Mouse (Mus musculus) spleen, adult 12 weeks (tissue): ENCODE data around the gene Specc1.

ENCODE experiments used
- DNase-seq: peaks from one replicate; pipeline ENCODE4 v3.0.0; 2022; ENCODE audit warnings: low spot score

Specc1 gene

GRCm38 (mm10) chr11:62015071-62015654 is 58.6 kb downstream of the Specc1 start:
- DNase-seq, result no peak

- DNase-seq, result no peak
Observed at GRCm38 (mm10) chr11:62016985-62017384, 60.4 kb downstream of the Specc1 start.

GRCm38 (mm10) chr11:62018315-62019205 is 62.0 kb downstream of the Specc1 start:
- DNase-seq, result no peak

DNA sequence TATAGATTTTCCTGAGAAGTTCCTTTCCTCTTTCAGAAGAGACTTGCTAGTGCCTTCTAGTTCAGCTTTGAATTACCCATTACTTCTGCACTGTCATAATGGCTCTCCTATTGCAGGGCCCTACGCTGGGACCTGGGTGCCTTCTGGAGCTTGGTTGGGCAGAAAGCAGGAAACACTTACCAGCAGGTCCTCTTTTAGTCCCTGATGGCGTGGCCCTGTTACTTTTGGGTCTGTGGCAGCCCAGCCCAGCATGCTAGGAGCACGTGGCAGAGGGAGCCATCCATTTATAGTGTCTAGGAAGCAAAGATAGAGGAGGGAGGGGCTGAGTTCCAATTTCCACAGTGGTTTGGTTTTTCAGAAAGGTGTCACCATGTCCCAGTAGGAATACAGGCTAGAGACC is 63.3 kb downstream of the Specc1 start:
- no peak for DNase-seq

DNA sequence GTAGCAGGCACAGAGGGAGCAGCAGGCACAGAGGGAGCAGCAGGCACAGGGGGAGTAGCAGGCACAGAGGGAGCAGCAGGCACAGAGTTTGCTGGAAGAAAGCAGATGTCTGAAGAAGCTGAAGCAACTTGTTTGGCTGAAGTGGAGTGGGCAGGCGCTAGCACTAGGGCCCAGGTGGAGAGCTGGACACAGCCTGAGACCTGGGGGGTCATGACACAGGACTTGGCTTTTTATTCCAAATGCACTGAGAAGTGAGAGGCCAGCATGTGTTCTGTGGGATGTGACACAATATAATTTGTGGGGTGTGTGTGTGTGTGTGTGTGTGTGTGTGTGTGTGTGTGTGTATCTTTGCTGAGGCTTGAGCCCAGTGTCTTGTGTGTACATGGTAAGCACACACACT is 64.3 kb downstream of the Specc1 start:
- no peak for DNase-seq

GRCm38 (mm10) chr11:62022105-62022504 is 65.5 kb downstream of the Specc1 start:
- no peak for DNase-seq

DNA sequence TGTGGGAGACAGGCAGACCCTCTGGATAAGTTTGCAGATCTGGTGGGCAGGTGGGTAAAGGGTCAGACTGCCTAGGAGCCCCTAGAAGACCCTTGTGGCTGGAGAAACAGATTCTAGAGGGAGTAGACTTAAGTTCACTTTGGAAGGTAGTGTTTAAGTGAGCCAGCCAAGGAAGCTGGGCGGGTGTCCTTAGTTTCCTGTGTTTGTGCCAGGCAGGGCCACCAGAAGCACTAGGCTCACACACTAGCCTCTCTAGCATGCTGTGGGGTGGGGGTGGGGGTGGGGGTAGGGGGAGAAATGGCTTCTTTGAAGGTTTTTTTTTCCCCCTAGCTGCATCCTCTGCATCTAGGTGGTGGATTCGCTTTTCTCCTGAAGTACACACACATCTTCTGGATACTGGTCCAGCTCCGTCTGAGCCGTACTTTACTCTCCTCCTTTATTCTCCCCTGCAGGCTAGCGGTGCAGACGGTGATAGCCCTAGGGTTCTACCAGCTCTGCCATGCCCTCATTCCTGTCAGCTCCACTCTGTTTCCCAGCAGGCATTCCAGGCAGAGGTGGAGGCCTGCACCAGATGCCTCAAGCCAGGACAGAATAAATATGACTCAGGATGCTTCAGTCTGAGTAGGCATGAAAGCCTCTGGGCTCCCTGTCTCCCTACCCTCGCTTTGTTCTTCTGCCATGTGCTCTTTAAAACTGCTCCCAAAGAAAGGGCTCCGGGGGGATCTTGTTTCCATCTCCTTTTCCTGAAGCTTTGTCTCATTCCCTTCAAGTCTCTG is 66.3 kb downstream of the Specc1 start:
- DNase-seq, result no peak

DNA sequence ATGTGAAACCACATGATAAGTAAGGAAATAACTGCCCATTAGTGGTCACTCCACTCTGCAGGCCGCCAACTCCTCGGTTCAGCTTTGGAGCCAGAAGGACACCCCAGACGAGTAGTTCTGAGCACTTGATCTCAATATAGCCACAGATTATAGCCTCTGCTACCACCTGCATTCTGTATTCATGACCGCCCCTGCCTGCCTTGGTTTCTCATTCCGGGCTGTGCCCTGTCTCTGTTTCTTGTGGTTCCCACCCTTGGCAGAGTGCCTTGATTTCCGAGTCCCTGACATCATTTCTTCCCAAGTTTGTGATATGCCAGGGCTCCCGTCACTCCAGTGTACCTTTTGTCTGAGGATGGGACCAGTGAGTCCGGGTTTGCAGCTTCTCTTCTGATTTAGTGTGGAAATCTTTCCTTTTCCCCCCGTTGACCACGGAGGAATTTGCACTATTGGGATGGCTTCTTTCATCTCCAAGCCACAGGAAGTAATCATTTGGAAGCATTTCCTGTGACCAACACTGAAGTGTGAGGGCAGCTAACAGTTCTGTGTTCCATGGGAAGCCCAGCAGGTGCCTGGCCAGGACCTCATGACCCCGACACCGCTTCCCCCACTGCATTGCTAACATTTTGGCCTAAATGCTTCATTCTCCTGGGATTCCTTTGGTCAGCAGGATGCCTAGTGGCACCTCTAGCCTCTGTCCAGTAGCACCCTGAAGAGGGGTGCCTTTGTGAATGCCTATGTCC is 67.1 kb downstream of the Specc1 start:
- DNase-seq, result no peak

- DNase-seq, result no peak
Observed at GRCm38 (mm10) chr11:62024234-62024601, 67.7 kb downstream of the Specc1 start.

DNA sequence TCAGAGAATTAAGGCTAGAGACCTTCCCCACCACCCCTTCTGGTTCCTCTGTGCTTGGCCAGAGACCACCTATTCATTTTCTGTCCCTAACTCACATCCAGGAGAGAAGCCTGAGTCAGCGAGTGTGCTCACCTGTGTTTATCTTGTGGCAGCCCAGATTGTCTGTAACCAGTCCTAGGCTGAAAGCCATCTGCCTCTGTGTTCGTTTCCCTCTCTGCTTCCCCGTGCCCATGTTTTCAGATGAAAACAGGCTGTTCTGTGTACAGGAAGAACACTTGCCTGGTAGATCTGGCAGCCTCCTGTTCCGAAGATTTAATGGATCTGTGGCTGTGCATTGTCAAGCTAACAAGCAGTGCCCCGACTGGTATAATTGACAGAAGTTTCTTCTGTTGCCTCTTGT is 68.4 kb downstream of the Specc1 start:
- no peak for DNase-seq

GRCm38 (mm10) chr11:62025770-62026169 is 69.2 kb downstream of the Specc1 start:
- DNase-seq, result no peak

GRCm38 (mm10) chr11:62026345-62026815 is 69.8 kb downstream of the Specc1 start:
- DNase-seq, result no peak

DNA sequence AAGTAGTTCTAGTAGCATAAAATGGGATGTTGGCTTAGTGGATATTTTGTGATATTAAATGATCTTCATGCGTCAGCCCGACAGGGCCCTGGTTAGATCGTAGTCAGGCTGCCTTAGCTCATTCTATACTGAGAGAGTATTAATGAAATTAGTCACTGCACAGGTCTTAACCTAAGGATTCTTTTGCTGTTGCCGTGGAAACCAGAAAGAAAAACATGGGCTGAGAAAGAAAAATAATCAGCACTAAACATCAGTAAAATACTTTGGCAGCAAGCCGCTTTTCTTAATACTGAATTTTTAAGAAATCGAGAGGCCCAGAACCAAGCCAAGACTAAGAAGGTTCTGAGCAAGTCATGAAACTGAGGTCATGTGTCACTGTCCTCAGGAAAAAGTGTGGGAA is 70.7 kb downstream of the Specc1 start:
- no peak for DNase-seq

DNA sequence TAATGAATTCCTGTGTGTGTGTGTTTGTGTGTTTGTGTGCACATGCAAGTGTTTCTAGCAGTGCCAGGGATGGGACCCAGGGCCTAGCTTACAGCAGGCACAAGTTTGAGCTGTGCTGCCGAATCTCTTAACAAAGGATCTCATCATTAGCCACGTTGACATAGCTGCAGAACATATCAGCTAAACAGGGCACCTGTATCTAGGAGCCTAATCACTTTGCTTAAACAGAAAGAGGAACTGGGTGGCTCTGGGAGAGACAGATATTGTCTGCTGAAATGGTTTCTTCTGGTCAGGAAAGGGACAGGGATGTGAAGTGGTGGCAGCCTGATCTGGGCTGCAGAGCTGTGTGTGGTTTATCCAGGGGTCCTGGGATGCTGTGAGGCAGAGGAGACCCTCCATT is 71.1 kb downstream of the Specc1 start:
- DNase-seq, result no peak

DNA sequence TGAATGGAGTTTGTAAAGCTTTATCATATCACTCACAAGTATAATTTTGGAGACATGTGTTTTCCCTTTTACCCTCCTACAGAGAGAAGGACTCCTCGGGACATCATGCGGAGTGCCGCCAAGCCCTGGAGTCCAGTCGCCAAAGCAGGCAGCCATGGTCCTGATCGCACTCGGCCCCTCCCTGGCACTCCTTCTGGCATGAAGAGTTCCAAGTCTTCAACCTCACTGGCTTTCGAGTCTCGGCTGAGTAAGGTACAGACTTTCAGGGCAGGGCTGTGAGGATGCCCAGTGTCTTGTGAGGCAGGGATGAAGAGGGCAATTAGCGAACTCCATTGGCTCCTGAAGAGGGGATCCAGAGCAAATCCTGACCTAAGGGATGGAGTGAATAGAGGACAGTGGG is 72.6 kb downstream of the Specc1 start:
- DNase-seq, result no peak

DNA sequence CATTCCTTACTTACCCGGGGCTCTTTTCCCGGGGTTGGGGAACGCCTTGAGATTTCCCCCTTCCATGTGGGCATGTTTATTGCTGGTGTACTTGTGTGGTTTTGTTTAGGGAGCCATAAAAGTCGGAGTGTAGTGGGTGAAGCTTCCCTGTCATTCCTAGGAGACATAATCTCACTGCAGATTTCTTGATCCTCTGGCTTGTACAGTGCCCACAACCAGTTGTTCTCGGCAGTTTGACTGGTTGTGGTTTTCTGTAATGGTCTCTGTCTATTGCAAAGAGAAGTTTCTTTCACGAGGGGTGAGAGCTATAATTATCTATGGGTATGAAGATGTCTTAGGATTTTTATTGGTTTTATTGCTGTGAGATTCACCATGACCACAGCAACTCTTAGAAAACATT is 78.0 kb downstream of the Specc1 start:
- no peak for DNase-seq

DNA sequence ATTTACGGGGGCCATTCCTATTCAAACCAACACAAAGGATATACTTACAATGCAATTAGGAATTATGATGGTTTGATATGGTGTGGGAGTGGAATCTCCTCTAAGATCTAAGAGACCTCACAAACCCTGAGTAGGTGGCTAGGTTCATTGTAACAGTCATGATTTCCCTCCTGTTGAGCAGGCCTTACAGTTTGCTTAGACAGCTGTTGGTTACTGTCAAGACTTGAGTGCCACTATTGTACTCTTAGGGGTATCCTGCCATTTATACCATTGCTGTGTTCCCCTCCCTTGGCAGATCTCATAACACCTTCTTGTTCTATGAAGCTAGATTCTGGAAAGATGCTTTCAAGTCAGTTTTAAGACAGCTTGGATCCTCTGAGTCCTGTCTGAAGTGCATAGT is 78.7 kb downstream of the Specc1 start:
- DNase-seq, result no peak

DNA sequence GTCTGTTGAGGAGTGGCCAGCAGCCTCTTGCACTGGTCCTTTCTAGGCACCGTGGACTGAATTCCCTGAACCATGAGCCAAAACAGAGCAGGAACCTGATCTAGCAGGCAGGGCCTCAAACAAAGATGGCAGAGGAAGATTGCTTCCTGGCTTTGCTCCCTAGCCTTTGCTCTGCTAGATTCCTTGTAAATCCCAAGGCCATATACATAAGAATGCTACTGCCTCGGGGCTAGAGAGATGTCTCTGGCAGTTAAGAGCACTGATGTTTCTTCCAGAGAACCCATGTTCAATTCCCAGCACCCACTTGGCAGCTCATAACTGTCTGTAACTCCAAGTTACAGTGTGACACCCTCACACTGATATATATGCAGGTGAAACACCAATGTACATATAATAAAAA is 83.6 kb downstream of the Specc1 start:
- no peak for DNase-seq

DNA sequence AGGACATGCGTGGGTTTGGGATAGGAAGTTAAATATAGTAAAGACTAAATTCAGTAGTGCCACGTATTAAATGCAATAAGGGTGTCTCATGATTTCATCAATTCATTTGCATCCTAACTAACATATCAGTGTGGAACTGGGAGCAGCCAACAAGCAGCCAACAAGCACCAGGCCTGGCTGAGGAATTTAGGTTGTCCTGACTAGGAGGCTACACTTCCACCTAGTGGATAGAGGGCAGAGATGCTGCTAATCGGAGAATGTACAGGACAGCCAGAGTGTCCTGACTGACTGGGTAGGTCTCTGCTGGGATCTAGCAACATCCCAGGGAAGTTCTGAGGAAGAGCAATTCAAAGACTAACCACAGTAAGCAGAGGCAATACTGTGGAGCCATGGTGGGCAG is 88.1 kb downstream of the Specc1 start:
- DNase-seq, result no peak

DNA sequence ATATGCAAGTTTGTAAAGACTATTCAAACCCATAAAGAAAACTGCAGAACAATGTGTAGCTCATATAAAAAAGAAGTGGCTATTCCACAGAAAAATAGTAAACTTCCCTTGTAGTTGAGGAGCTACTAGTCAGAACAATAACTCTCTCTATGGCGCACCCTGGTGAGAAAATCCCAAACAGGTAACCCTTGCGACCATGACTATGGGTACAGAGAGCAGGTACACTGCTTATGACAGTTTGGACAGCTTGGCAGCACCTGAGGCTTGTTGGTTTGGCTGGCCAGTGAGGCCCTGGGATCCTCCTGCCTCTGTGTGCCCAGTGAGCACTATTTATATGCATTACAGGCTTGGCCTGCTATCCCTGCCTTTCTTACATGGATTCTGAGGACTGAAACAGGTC is 89.4 kb downstream of the Specc1 start:
- no peak for DNase-seq

GRCm38 (mm10) chr11:62047817-62048640 is 91.5 kb downstream of the Specc1 start:
- peak; percentile 40 for DNase-seq
